Mouse (Mus musculus): ENCODE results near the gene Ppp2r5c. TPM values are rescaled to one million over a fixed set of nuclear protein-coding genes. Genes with fewer than 3 reads are reported as not detected.
A peak's percentile ranks its signal among the peaks of the same experiment; 100 is the strongest.

The Ppp2r5c gene
- 10 to 100 TPM; 88.9 to 96.8 (median 93.6) TPM for total RNA-seq (2022)

DNA sequence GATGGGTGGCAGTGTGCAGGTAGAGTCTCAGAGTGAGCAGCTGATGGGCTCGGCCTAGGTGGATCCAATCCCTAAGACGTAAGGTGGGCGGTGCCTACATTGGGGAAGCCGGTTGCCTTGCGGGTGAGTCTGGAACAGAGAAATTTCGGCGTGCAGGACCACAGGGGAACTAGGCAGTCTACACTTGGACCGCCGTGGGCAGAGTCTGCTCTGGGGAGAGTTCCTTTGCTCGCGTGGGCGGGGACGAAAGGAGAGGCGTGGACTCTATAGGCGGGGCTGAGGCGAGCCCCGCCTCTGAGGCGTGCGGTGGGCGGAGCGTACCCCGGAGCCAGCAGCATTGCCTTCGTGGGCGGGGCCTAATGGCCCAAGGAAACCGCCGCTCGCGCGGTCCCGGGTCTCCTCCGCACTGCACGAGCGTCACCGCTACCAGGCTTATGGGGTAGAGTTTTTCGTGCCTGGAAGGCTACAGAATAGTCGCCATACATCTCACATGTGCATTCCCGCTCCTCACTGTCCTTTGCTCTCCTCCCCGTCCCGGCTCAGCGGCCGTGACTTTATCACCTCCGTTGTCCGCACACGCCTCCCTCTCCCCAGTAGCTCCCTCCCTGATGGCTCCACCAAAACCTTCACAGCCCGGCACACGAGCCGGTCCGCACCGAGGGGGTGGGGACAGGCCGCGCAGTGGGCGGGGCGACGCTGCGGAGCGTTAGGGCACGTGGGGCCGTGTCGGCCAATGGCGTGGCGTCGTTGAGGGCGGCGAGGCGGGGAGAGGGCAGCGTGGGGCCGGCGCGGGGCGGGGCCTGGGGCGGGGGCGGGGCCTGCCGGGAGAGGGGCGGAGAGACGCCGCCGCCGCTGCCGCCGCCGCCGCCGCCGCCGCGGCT, at the start of gene Ppp2r5c:
TSS of gene Ppp2r5c (plus strand) at position 831 of the 881 bp plus-strand sequence.
- DNase-seq (ENCODE audit: low spot score): peak; percentile 93

DNA sequence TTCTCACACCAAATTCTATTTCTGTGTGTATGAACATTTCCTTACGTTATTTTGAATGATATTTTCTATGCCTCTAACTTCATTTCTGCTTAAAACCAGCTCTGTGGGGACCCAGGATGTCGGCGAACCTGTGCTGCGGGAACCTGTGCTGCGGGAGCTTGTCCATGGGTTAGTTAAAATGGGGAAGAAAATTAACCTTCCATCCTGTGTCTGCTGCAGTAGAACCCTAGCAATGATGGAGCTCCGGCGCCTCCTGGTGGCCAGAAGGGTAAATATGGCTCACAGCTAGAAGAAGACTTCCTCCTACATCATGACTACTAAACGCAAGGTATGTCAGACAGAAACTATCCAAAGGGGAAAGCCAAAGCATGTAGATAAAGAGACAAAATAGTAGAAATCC, 48.6 kb upstream of the Ppp2r5c start:
- no peak for DNase-seq (ENCODE audit: low spot score)

DNA sequence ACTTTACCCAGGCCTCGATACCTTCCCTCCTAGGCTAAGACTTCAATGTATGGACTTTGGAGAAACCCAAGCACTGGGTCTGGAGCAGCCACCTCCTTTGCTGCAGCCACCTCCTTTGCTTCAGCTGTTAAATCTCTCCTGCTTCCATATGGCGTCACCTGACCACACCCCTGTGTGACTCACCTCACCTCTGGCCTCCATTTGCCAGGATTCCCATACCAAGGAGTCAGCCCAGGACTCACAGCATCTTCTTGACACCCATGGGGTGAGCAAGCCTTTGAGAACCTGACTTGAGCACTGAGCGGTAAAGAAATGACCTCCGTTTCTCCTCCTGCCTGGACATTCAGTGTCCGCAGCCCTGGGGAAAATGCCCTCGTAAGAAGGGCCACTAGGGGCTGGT, 47.8 kb upstream of the Ppp2r5c start:
- DNase-seq (ENCODE audit: low spot score): no peak

DNA sequence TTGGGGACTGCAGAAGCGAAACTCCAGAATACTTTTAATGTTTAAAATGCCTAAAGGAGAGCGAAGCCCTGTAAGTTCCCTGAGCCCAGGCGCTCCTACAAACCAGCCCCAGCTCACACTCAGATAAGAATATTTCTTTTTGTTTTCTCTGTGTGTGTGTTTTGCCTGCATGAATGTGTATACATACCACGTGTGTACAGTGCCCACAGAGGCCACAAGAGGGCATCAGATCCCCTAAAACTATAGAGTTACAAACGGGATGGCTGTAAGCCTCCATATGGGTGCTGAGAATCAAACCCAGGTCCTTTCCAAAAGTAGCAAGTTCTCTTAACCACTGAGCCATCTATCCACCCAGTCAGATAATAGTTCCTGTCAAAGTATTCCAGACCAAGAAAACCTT, 46.0 kb upstream of the Ppp2r5c start:
- DNase-seq (ENCODE audit: low spot score): no peak

DNA sequence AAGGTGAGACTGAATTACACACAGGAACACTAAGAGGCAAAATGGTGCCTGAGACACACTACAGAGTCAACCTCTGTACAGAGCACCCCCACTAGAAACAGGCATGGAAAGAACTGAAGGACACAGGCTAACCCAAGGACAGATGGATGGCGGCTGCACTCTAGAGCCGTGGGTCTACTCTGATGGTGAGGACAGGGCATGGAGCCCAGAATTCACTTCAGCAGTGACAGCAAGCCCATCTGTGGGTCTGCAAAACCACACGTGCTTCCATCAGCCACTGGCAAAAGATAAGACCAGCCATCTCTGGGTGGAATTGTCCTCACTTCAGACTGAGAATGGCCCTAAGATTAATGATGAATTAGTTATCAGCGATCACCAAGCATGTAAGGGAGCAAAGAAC, 45.0 kb upstream of the Ppp2r5c start:
- no peak for DNase-seq (ENCODE audit: low spot score)

DNA sequence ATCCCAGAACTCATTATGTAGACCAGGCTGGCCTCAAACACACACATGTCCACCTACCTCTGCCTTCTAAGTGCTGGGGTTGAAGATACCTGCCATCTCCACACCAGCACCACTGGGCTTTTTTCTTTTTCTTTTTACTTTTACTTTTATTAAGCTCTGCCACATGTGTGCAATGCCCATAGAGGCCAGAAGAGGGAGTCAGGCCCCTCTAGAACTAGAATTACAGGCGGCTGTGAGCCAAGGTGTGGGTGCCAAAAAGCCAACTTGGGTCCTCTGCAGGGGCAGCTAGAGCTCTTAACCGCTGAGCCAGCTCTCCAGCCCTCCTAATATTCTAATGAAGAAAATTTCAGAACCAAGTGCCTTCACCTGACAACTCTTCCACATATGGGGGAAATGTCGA, 30.7 kb upstream of the Ppp2r5c start:
- DNase-seq (ENCODE audit: low spot score): no peak

DNA sequence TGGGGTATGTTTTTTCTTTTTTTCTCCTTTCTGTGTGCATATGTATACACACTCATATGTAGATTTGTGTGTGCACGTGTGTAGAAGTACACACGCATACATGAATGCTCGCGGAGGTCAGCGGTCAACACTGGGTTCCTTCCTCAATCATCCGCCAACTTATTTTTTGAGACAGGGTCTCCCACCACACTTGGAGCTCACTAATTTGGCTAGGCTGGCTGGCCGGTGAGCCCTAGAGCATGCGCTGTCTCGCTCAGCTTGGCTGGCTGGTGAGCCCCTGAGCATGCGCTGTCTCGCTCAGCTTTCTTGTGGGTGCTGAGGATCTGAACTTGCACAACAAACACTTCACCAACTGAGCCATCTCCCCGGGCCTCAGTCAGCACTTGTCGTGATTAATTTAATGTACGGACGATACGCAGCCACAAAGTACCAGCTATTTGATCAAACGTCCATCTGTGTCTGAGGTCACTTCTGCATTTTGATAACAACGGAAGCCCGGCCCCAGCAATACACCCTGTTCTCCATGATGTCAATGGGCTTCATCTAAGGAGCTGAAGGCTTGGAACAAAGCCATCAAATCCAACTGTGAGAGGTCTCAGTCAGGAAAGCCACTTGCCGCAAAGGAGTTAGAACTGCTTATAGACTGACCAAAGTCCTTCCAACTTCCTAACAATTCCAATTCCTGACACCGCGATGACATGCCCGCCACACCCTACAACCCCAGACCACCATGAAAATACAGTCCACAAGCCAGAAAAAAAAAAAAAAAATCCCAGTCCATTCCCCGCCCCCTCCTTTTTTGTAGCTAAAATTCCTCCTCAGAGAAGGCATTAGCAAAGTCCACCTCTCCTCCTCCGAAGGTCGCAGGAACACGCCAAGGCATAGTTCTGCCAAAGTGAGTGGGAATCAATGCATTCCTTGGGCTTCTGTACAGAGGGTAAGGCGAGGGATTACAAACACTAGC, 29.6 kb upstream of the Ppp2r5c start:
- DNase-seq (ENCODE audit: low spot score): peak; percentile 17

DNA sequence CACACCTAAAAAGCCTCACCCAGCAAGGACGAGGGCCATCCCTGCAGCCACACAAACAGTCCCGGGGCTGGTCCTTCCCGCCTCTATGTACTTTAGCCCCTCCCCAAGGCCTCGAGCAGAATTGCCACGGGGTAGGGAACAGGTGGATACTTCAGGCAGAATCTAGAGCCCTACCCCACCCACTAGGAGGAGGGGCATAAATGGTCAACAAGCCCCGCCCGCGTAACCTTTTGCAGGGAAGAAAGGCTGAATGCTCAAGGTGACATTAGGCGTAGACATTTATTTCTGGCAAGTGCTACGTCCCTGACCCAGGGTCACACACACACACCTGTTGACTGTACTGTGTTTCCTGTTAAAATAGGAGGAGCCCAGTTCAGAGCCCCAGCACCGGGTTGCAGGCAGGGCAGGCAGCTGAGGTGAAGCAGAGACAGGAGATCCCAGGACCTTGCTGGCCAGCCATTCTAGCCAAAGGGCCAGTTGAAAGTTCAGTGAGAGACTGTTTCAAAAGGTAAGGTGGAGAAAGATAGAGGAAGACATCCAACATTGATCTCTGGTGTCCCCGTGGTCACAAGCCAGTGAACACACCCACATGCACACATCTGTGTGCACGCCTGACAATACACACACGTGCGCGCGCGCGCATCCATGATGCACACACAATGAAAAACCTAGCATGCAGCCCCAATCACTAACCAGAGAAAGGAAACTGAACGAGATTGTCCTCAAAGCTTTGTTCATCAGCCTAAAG, 28.8 kb upstream of the Ppp2r5c start:
- DNase-seq (ENCODE audit: low spot score): no peak

DNA sequence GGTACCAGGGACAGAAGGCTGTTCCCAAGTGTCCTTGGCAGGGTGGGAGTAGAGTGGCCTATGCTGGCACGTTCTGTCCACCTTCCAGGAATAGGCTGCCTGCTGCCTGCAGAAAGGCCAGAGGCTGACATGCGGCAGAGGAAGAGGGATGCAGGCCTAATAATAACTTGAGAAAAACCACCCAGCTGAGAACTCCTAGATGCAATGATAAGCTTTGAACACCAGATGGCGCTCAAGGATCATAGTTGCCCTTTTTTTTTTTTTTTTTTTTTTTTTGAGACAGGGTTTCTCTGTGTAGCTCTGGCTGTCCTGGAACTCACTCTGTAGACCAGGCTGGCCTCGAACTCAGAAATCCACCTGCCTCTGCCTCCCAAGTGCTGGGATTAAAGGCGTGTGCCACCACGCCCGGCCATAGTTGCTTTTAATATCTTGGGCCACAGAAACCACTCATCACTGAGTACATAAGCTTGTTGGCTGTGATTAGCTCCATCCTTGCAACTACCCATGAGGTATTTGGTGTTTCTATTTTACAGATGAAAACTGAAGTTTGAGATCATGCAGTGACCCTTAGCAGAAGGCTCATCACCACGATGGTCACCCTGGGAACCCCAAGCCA, 28.1 kb upstream of the Ppp2r5c start:
- peak; percentile 60 for DNase-seq (ENCODE audit: low spot score)

DNA sequence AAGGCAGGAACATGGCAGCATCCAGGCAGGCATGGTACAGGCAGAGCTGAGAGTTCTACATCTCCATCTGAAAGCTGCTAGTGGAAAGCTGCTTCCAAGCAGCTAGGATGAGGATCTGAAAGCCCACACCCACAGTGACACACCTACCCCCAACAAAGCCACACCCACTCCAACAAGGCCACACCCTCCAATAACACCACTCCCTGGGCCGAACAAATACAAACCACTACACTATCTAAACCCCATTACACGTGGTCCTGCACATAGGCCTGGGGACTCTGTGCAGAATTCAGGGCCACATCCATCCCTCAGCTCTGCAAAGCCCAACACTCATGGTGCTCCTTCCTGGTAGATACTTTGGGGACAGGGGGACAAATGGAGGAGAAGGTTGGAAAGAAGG, 27.0 kb upstream of the Ppp2r5c start:
- no peak for DNase-seq (ENCODE audit: low spot score)

DNA sequence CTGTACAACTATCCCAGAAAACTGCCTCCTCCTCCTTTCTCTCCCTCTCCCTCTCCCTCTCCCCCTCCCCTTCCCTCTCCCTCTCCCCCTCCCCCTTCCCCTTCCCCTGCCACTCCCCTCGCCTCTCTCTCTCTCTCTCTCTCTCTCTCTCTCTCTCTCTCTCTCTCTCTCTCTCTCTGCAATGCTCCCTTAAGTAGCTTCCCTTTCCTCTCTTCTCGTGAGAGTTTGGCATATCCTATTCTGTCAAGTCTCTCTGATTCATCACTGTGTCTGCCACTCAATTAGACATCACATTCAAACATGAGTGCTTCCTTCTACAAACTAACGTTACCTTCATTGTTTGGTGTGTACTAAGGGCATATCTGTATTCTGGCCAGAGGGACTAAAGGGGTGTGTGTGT, 25.6 kb upstream of the Ppp2r5c start:
- no peak for DNase-seq (ENCODE audit: low spot score)

DNA sequence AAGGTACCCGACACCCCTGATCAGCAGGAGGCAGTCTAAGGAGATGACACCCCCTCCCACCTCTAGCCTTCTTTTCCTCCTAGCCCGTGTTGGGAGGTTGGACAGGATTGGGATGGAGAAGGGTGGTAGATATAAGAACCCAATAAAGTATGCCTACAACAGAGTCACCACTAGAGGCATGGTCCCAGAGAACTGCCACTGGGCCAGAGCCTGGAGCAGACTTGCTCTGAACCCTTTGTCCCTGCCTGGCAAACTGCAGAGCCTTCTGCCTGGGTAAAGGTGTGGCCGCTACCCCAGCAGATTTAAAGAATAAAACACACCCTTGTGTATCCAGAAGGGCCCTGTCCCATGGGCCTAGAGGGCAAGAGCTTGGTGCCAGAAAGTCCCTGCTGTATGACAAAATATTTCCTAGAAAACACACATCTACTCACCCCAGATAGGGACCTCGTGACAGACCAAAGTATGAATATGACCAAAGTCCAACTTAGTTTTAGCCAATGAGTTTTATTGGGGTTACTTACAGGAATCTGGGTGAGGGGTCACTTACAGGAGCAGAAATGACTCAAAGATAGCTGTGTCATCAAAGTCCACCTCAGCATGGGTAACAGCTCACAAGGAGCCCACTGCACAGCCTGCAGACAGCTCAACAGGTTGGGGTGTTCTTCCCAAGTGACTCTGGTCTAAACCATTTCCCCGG, 22.8 kb upstream of the Ppp2r5c start:
- no peak for DNase-seq (ENCODE audit: low spot score)

DNA sequence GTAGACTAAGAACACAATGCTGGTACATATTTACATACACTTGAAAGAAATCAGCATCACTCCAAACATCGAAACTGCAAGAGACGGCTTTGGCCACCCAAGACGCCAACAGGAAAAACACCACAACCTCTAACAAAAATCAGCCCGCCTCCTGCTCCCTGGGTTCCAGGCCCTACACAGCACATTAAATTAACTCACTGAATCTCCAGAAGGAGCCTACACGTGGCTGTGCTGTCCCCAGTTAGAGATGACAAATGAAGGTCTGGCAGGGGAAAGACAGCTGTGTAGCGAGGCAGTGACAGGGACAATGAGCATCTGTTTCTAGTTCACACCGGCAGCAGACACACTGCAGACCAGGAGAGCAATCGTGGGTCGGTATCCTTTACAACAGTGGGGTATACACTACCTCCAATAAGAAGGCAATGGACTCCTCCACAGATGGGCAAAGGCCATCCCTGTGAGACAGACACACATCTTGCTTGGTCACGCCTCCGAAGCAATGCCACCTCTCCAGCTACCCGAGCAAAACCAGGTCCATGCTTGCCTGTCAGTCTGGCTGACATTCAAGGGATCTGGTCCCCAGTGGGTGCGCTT, 20.4 kb upstream of the Ppp2r5c start:
- DNase-seq (ENCODE audit: low spot score): no peak

DNA sequence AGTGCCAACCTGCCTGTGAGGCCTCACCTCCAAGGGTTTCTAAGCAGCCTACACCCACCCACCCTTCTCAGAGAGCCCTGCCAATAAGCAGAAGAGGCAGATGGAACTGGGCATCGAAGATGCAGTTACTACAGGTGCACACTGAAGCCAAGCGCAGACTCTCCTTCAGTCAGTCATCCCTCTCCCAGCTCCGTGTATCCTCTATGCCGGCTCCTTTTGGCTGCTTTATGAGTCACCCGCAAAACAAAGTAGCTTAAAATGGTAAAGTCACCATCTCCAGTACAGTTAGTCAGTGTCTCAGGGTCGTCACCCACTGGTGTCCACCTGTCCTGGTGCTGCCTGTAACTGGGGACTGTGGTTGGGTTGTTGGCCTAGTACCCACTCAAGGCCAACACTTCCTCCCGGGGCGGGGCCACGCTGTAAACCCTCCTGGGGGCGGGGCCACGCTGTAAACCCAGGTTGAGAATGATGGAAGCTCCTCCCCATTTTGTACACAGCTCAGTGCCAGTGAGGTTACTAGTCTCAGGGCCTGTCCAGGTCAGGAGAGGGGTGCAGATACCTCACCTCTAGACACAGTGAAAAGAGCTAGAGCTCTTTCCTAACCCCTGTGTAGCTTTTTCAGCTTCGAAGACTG, 17.5 kb upstream of the Ppp2r5c start:
- DNase-seq (ENCODE audit: low spot score): no peak

DNA sequence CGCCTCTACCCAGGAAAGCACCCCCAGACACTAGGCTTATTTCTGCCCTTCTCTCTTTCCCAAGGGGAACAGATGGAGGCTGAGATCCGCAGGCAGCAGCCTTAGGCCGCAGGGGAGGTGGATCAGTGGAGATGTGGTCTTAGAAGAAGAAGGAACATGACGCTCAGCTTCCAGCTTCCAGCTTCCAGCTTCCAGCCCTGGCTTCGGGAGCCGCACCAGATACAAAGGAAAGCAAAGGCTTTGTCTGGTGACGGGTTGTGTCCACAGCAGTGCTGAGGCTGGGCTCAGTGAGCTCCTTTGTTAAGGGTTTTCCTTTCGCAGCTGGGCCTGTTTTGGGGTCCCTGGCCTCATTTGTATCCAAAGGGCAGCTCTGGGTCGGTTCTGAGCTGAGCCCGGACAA, 16.9 kb upstream of the Ppp2r5c start:
- DNase-seq (ENCODE audit: low spot score): no peak

DNA sequence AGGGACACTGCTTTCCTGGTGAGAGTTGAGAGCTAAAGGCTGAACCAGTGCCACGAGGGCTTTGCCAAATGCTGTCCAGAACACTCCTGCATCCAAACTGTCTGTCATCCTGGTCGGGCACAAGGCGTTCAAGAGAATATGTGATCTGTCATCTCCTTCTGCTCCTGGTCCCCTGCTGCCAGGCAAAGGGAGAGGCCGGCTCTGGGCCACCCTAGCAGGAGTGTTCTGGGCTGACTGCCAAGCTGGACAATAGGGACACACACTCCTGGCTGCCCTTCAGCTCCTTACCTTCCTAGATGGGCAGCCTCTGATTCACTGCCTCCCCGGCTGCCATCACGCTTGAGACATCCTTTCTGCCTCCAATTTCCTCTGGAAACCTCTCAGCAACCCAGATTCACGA, 15.1 kb upstream of the Ppp2r5c start:
- peak; percentile 41 for DNase-seq (ENCODE audit: low spot score)

DNA sequence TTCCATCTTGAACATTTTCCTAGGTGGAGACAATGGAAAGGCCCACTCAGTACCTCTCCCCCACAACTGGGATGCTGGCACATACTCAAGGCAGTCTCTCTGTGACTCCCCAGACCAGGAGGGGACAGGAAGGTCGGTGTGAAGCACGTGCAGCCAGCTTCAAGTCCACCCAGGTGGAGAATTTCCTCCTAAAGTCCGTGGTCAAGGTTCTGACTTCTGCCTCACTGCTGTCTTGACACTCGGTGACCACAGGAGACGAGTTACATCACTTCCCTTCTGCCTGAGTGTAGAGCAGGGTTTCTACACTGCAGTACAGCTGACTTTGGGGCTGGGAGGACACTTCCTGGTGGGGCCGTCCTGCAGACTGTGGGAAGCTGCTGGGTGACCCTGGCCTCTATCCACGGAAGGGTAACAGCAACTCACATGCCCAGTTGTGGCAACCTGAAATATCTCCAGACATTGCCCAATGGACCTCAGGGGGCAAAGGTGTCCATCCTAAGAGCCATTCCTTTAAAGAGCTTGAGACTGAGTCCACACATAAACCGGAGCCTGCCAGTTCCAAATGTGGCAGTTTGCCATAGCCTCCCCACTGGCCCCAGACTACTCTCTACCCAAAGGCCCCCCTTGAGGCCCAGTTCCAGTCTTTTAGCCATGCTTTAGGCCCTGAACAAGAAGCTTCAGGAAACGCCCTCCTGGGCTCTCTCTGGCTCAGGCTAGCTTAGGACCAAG, 10.1 kb upstream of the Ppp2r5c start:
- DNase-seq (ENCODE audit: low spot score): no peak

DNA sequence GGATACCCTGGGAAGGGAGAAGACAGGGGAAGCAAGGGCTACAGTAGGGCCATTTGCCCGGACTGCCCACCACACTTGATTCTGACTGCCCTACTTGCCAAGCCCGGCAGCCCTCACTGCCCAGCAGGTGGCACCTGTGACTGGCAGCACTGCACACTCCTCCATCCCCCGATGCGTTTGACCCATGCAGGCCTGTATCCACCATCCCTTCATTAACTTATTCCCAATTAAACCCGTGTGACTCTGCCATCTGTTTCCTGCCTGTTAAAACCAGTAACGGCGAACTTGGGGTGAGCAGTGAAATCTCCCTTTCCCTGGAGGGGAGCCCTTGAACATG, 9.6 kb upstream of the Ppp2r5c start:
- DNase-seq (ENCODE audit: low spot score): no peak

DNA sequence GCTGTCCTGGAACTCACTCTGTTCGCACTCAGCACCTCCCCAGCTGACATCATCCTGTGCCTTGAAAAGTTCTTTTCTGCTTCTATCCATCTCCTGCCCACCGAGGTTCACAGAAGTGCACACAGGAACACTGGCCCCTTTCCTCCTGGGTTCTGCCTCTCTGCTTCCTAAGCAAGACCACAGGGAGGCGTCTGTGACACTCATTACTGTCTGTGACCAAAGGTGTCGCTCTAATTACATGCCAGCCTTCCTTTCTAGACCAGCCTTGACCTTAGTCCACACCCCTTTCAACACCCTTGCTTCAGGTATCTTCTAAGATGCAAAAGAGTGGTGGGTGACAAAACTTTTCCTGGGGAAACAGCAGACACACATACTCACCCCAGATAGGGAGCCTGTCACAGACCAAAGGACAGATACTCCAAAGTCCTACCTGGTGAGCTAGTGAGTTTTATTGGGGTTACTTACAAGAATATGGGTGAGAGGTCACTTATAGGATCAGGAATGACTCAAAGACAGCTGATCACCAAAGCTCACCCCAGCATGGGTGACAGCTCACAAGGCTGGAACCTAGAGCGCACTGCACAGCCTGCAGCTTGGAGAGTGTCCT, 8.4 kb upstream of the Ppp2r5c start:
- no peak for DNase-seq (ENCODE audit: low spot score)

Data from heart, adult 8-10 months (tissue).